Mouse (Mus musculus) spleen, adult 2 months (tissue): Measurements from ENCODE around the gene Lypd6b.

ENCODE experiments used
- CTCF ChIP-seq: fragments of 200-500 bp; IDR thresholded peaks from 2 replicates; pipeline ENCODE4 v1.5.1; 2011; ENCODE audit warnings: mild to moderate bottlenecking, inconsistent platforms; ENCODE audit not compliant: insufficient read depth, insufficient read length, insufficient replicate concordance; ENCODE audit errors: extremely low read depth
- POLR2A ChIP-seq: fragments of 200-500 bp; IDR thresholded peaks from 2 replicates; pipeline ENCODE4 v1.6.1; 2011; ENCODE audit warnings: low read depth, low read length, inconsistent platforms

DNA sequence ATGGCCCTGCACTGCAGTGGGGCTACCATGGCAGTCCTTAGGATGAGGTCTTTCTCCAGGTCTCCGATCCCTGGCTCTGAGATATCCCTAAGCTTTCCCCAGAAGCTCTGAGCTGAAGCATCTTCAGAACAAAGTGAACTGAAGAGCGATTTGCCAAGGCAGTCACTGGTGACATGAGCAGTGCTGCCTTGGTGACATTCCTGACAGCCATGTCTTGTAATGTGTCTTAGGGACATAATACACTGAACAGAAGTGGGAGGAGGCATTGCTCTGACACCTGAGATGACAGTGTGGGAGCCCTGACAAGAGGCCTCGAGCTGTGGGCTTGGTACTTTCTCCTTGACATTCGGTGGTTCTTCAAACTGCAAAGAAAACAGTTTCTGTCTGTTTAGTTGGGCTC is 11.1 kb upstream of the Lypd6b start:
- TF ChIP-seq CTCF (no peak), POLR2A (no peak)
